Mouse (Mus musculus) limb, embryonic 11.5 days (tissue): ENCODE measurements around the gene Olfr282. TPM values are rescaled to one million over a fixed set of nuclear protein-coding genes. Genes with fewer than 3 reads are reported as not detected.
"Not testable (repeated sequence)": the region's sequence is repeated elsewhere in the genome, so short reads cannot be mapped to it uniquely, and the experiment has no call there.

ENCODE experiments used
- ATAC-seq: fragments of 200-750 bp; cut with Nextera tagmentation; 2 replicates; pipeline ENCODE4 v1.8.0; 2017; ENCODE audit warnings: low read depth; ENCODE audit not compliant: insufficient number of reproducible peaks, low FRiP score, low TSS enrichment
- DNase-seq: peaks from one replicate; pipeline ENCODE4 v3.0.0-alpha.2; 2015; ENCODE audit warnings: low spot score
- H3K27ac ChIP-seq: fragments of 300-500 bp; sonication (generic); replicated peaks from 2 replicates; pipeline ENCODE4 v1.5.1; 2014; ENCODE audit warnings: low read depth, mild to moderate bottlenecking, low read length
- H3K27me3 ChIP-seq: fragments of 300-500 bp; sonication (generic); 2 replicates; pipeline ENCODE4 v1.6.1; 2014; ENCODE audit warnings: mild to moderate bottlenecking, low read length, mixed read lengths; ENCODE audit not compliant: control insufficient read depth, insufficient read depth
- H3K36me3 ChIP-seq: fragments of 300-500 bp; sonication (generic); 2 replicates; pipeline ENCODE4 v1.6.1; 2014; ENCODE audit warnings: mild to moderate bottlenecking, low read length, moderate library complexity, mixed read lengths; ENCODE audit not compliant: control insufficient read depth, insufficient read depth
- H3K4me1 ChIP-seq: fragments of 300-500 bp; sonication (generic); 2 replicates; pipeline ENCODE4 v1.6.1; 2014; ENCODE audit warnings: low read length, mixed read lengths; ENCODE audit not compliant: control insufficient read depth, insufficient read depth
- H3K4me2 ChIP-seq: fragments of 300-500 bp; sonication (generic); 2 replicates; pipeline ENCODE4 v1.6.1; 2014; ENCODE audit warnings: low read depth, mild to moderate bottlenecking, moderate library complexity; ENCODE audit not compliant: severe bottlenecking
- H3K4me3 ChIP-seq: fragments of 300-500 bp; sonication (generic); 2 replicates; pipeline ENCODE4 v1.5.1; 2014; ENCODE audit warnings: low read depth, low read length
- H3K9ac ChIP-seq: fragments of 300-500 bp; sonication (generic); 2 replicates; pipeline ENCODE4 v1.6.1; 2014; ENCODE audit warnings: mild to moderate bottlenecking, low read length
- H3K9me3 ChIP-seq: fragments of 300-500 bp; sonication (generic); 2 replicates; pipeline ENCODE4 v1.6.1; 2016; ENCODE audit warnings: low read length; ENCODE audit not compliant: control insufficient read depth
- WGBS: fragments of 180-500 bp; shearing (Covaris S2); extraction: QIAGEN DNeasy Blood & Tissue Kit; methylation state at CpG from one replicate; pipeline ENCODE4 v1.1.7; 2014; 5-methylcytosine and 5-hydroxymethylcytosine counted together
- polyA plus RNA-seq: library from polyadenylated mRNA; unstranded; fragments of >200 nt; fragmentation: Nextera tagmentation; extraction: Ambion mirVana; gene quantifications from 2 replicates; pipeline ENCODE4 v1.2.1, GENCODE M21; 2014

Gene Olfr282
- polyA plus RNA-seq, 1 experiment from 2014 or later = not detected

- Histone ChIP-seq H3K27me3 (no peaks in the 10 kb centered on the region), H3K9ac (no peak overlapping the region), H3K4me1 (no peaks in the 10 kb centered on the region), H3K36me3 (no peaks in the 10 kb centered on the region), H3K4me3 (no peak overlapping the region), H3K9me3 (no peaks in the 10 kb centered on the region), H3K27ac (no peak overlapping the region), H3K4me2 (no peak overlapping the region)
- WGBS = 87% methylated on average over 2 of the region's 2 CpGs
- no peak for ATAC-seq
- DNase-seq = peak; percentile 16
Measured at GRCm38 (mm10) chr15:98409635-98410034, 21.4 kb upstream of the Olfr282 start.

- no peaks in the 10 kb centered on the region for H3K9me3 ChIP-seq
- H3K27me3 ChIP-seq = no peaks in the 10 kb centered on the region
- no peak for DNase-seq
- H3K4me3 ChIP-seq = no peak overlapping the region
- no peaks in the 10 kb centered on the region for H3K36me3 ChIP-seq
- WGBS = 85% methylated on average over 9 of the region's 9 CpGs
- H3K4me2 ChIP-seq = no peak overlapping the region
- no peaks in the 10 kb centered on the region for H3K4me1 ChIP-seq
- ATAC-seq = no peak
- H3K27ac ChIP-seq = no peak overlapping the region
- no peak overlapping the region for H3K9ac ChIP-seq
Measured at GRCm38 (mm10) chr15:98410249-98410648, 20.8 kb upstream of the Olfr282 start.

- no peak for DNase-seq
- H3K9ac ChIP-seq = no peak overlapping the region
- H3K27ac ChIP-seq = no peak overlapping the region
- no peak overlapping the region for H3K4me3 ChIP-seq
- H3K4me2 ChIP-seq = no peak overlapping the region
- WGBS = 73% methylated on average over 4 of the region's 4 CpGs
- H3K27me3 ChIP-seq = no peaks in the 10 kb centered on the region
- H3K9me3 ChIP-seq = no peaks in the 10 kb centered on the region
- no peaks in the 10 kb centered on the region for H3K4me1 ChIP-seq
- H3K36me3 ChIP-seq = no peaks in the 10 kb centered on the region
- no peak for ATAC-seq
Measured at GRCm38 (mm10) chr15:98415996-98416395, 15.0 kb upstream of the Olfr282 start.

- H3K9me3 ChIP-seq, H3K9ac ChIP-seq, H3K27me3 ChIP-seq, H3K36me3 ChIP-seq, ATAC-seq, H3K4me2 ChIP-seq, H3K4me3 ChIP-seq, H3K27ac ChIP-seq, DNase-seq, H3K4me1 ChIP-seq: not testable (repeated sequence)
Measured at GRCm38 (mm10) chr15:98416802-98417201, 14.2 kb upstream of the Olfr282 start.

- H3K4me1 ChIP-seq, H3K9ac ChIP-seq, H3K27ac ChIP-seq, H3K4me3 ChIP-seq, H3K4me2 ChIP-seq, H3K36me3 ChIP-seq, H3K9me3 ChIP-seq, H3K27me3 ChIP-seq, ATAC-seq: not testable (repeated sequence)
- DNase-seq = peak; percentile 21
- 67% methylated on average over 1 of the region's 3 CpGs for WGBS
Measured at GRCm38 (mm10) chr15:98417285-98417684, 13.7 kb upstream of the Olfr282 start.

GRCm38 (mm10) chr15:98418096-98418495 lies 12.9 kb upstream of the Olfr282 start:
- H3K27me3 ChIP-seq = no peaks in the 10 kb centered on the region
- 72% methylated on average over 6 of the region's 7 CpGs for WGBS
- H3K4me2 ChIP-seq = no peak overlapping the region
- H3K36me3 ChIP-seq = no peaks in the 10 kb centered on the region
- no peak overlapping the region for H3K27ac ChIP-seq
- H3K9me3 ChIP-seq = no peaks in the 10 kb centered on the region
- no peak overlapping the region for H3K4me3 ChIP-seq
- no peaks in the 10 kb centered on the region for H3K4me1 ChIP-seq
- DNase-seq = peak; percentile 6
- no peak overlapping the region for H3K9ac ChIP-seq
- ATAC-seq = no peak

GRCm38 (mm10) chr15:98420897-98421296 lies 10.1 kb upstream of the Olfr282 start:
- Histone ChIP-seq H3K4me1 (peaks cover 7% of the 10 kb centered on the region; the same call in 1 of the 2 replicates), H3K27ac (no peak overlapping the region), H3K4me2 (no peak overlapping the region), H3K9ac (no peak overlapping the region), H3K36me3 (no peaks in the 10 kb centered on the region), H3K4me3 (no peak overlapping the region), H3K27me3 (no peaks in the 10 kb centered on the region), H3K9me3 (no peaks in the 10 kb centered on the region)
- DNase-seq (peak; percentile 18), ATAC-seq (no peak)
- 66% methylated on average over 4 of the region's 4 CpGs for WGBS

GRCm38 (mm10) chr15:98424326-98424725 lies 6.7 kb upstream of the Olfr282 start:
- Histone ChIP-seq H3K27me3 (no peaks in the 10 kb centered on the region), H3K4me1 (peaks cover 7% of the 10 kb centered on the region; the same call in 1 of the 2 replicates), H3K4me3 (no peak overlapping the region), H3K9me3 (no peaks in the 10 kb centered on the region), H3K36me3 (no peaks in the 10 kb centered on the region), H3K4me2 (no peak overlapping the region), H3K27ac (no peak overlapping the region), H3K9ac (no peak overlapping the region)
- 56% methylated on average over 14 of the region's 14 CpGs for WGBS
- ATAC-seq (no peak), DNase-seq (peak; percentile 27)

- H3K4me1 ChIP-seq = peaks cover 7% of the 10 kb centered on the region; the same call in 1 of the 2 replicates
- WGBS = 64% methylated on average over 6 of the region's 6 CpGs
- no peak overlapping the region for H3K9ac ChIP-seq
- no peaks in the 10 kb centered on the region for H3K36me3 ChIP-seq
- ATAC-seq (no peak), DNase-seq (no peak)
- H3K4me2 ChIP-seq = no peak overlapping the region
- H3K4me3 ChIP-seq = no peak overlapping the region
- no peaks in the 10 kb centered on the region for H3K27me3 ChIP-seq
- no peak overlapping the region for H3K27ac ChIP-seq
- no peaks in the 10 kb centered on the region for H3K9me3 ChIP-seq
Measured at GRCm38 (mm10) chr15:98424753-98425152, 6.3 kb upstream of the Olfr282 start.
